Mouse (Mus musculus) CD4-positive, CD25-positive, alpha-beta regulatory T cell, adult 2 months (primary cell): ENCODE data around the gene Olfr937.

Experiments
- DNase-seq: peaks from one replicate; pipeline ENCODE4 v3.0.0-alpha.2; 2012; ENCODE audit warnings: low read depth, low spot score

Gene Olfr937

GRCm38 (mm10) chr9:39064851-39065250 is at the start of gene Olfr937:
Gene Olfr937, minus strand, starts transcription at chr9:39064951.
- no peak for DNase-seq

- DNase-seq: no peak
These were observed 14.0 kb upstream of the Olfr937 start, which contains the start of gene Olfr938 for GRCm38 (mm10) chr9:39078787-39079186. Gene Olfr938, minus strand, starts transcription at chr9:39078887.

- no peak for DNase-seq
These were observed 41.5 kb downstream of the Olfr937 start, which contains the start of gene Olfr146 for GRCm38 (mm10) chr9:39023277-39023676. Gene Olfr146, minus strand, starts transcription at chr9:39023377.
